Mouse (Mus musculus) stomach, postnatal 0 days (tissue): Measurements from ENCODE around the gene Enthd1. TPM values are rescaled to one million over a fixed set of nuclear protein-coding genes. Genes with fewer than 3 reads are reported as not detected.

Source experiments
- ATAC-seq: fragments of 200-750 bp; cut with Nextera tagmentation; 2 replicates; pipeline ENCODE4 v1.8.0; 2017; ENCODE audit not compliant: low FRiP score, low TSS enrichment
- DNase-seq: peaks from one replicate; pipeline ENCODE4 v3.0.0-alpha.2; 2016; ENCODE audit warnings: low spot score
- H3K27ac ChIP-seq: fragments of 300-500 bp; sonication (generic); replicated peaks from 2 replicates; pipeline ENCODE4 v1.5.1; 2014; ENCODE audit warnings: mild to moderate bottlenecking, control low read depth
- H3K27me3 ChIP-seq: fragments of 300-500 bp; sonication (generic); 2 replicates; pipeline ENCODE4 v1.6.1; 2014; ENCODE audit warnings: low read length; ENCODE audit not compliant: control insufficient read depth, insufficient read depth
- H3K36me3 ChIP-seq: fragments of 300-500 bp; sonication (generic); 2 replicates; pipeline ENCODE4 v1.6.1; 2014; ENCODE audit warnings: low read length, mixed read lengths; ENCODE audit not compliant: control insufficient read depth, insufficient read depth
- H3K4me1 ChIP-seq: fragments of 300-500 bp; sonication (generic); replicated peaks from 2 replicates; pipeline ENCODE4 v1.6.1; 2014; ENCODE audit warnings: antibody characterized with exemption; ENCODE audit not compliant: control insufficient read depth, insufficient read depth
- H3K4me2 ChIP-seq: fragments of 300-500 bp; sonication (generic); replicated peaks from 2 replicates; pipeline ENCODE4 v1.6.1; 2014; ENCODE audit warnings: low read depth, mild to moderate bottlenecking, control low read depth, moderate library complexity
- H3K4me3 ChIP-seq: fragments of 300-500 bp; sonication (generic); 2 replicates; pipeline ENCODE4 v1.5.1; 2014; ENCODE audit warnings: low read depth, low read length, control low read depth
- H3K9ac ChIP-seq: fragments of 300-500 bp; sonication (generic); 2 replicates; pipeline ENCODE4 v1.6.1; 2014; ENCODE audit warnings: mild to moderate bottlenecking, low read length, control low read depth, mixed read lengths
- H3K9me3 ChIP-seq: fragments of 300-500 bp; sonication (generic); 2 replicates; pipeline ENCODE4 v1.6.1; 2016; ENCODE audit warnings: low read length; ENCODE audit not compliant: control insufficient read depth
- CTCF ChIP-seq: IDR thresholded peaks from 2 replicates; pipeline ENCODE4 v1.5.1; 2016; ENCODE audit warnings: antibody characterized with exemption, low read depth, mild to moderate bottlenecking, moderate library complexity
- EP300 ChIP-seq: optimal IDR thresholded peaks from 2 replicates; pipeline ENCODE3; 2016; ENCODE audit warnings: antibody characterized with exemption
- WGBS: fragments of 180-500 bp; shearing (Covaris S2); extraction: QIAGEN DNeasy Blood & Tissue Kit; methylation state at CpG from one replicate; pipeline ENCODE4 v1.1.7; 2014; 5-methylcytosine and 5-hydroxymethylcytosine counted together
- polyA plus RNA-seq: library from polyadenylated mRNA; unstranded; fragments of >200 nt; fragmentation: Nextera tagmentation; extraction: Ambion mirVana; gene quantifications from 2 replicates; pipeline ENCODE4 v1.2.1, GENCODE M21; 2015

Enthd1 gene
- not detected in 2 replicates for polyA plus RNA-seq

GRCm38 (mm10) chr15:80565106-80565665, at the start of gene Enthd1:
Gene Enthd1, minus strand, starts transcription at chr15:80565156.
- Histone ChIP-seq H3K4me3 (no peak within 1 kb of the TSS), H3K27me3 (no peaks in the 10 kb centered on the region), H3K4me2 (no peak within 1 kb of the TSS), H3K27ac (no peak within 1 kb of the TSS), H3K9me3 (no peaks in the 10 kb centered on the region), H3K4me1 (no peaks in the 10 kb centered on the region), H3K36me3 (no peaks in the 10 kb centered on the region), H3K9ac (no peak within 1 kb of the TSS)
- no peak for ATAC-seq
- DNase-seq, result no peak
- 89% methylated on average over 19 of the region's 19 CpGs for WGBS
- TF ChIP-seq EP300 (no peak), CTCF (no peak)

- Histone ChIP-seq H3K36me3 (no peaks in the 10 kb centered on the region), H3K4me1 (no peaks in the 10 kb centered on the region), H3K4me3 (no peak overlapping the region), H3K27me3 (no peaks in the 10 kb centered on the region), H3K9me3 (no peaks in the 10 kb centered on the region), H3K4me2 (no peak overlapping the region), H3K9ac (no peak overlapping the region), H3K27ac (no peak overlapping the region)
- ATAC-seq, result no peak
- TF ChIP-seq EP300, result no peak
- no peak for DNase-seq
- 59% methylated on average over 5 of the region's 5 CpGs for WGBS
These were observed 48.9 kb upstream of the Enthd1 start for GRCm38 (mm10) chr15:80613904-80614303.

GRCm38 (mm10) chr15:80611478-80611877, 46.5 kb upstream of the Enthd1 start:
- DNase-seq, result no peak
- Histone ChIP-seq H3K36me3 (no peaks in the 10 kb centered on the region), H3K4me3 (no peak overlapping the region)

GRCm38 (mm10) chr15:80610335-80610734, 45.4 kb upstream of the Enthd1 start:
- H3K4me1 ChIP-seq, result no peaks in the 10 kb centered on the region
- no peaks in the 10 kb centered on the region for H3K9me3 ChIP-seq
- 70% methylated on average over 2 of the region's 2 CpGs for WGBS
- no peak for TF ChIP-seq CTCF
- TF ChIP-seq EP300, result no peak
- no peak overlapping the region for H3K4me2 ChIP-seq
- no peak overlapping the region for H3K4me3 ChIP-seq
- no peak for ATAC-seq
- no peak overlapping the region for H3K27ac ChIP-seq
- H3K36me3 ChIP-seq, result no peaks in the 10 kb centered on the region
- no peak for DNase-seq
- no peak overlapping the region for H3K9ac ChIP-seq
- no peaks in the 10 kb centered on the region for H3K27me3 ChIP-seq

More at GRCm38 (mm10) chr15:80611478-80611877, 46.5 kb upstream of the Enthd1 start:
- no peak for ATAC-seq
- no peak for TF ChIP-seq EP300
- no peak for TF ChIP-seq CTCF
- H3K27ac ChIP-seq, result no peak overlapping the region
- no peaks in the 10 kb centered on the region for H3K4me1 ChIP-seq
- H3K4me2 ChIP-seq, result no peak overlapping the region
- H3K9ac ChIP-seq, result no peak overlapping the region
- WGBS, result 67% methylated on average over 5 of the region's 5 CpGs
- H3K9me3 ChIP-seq, result no peaks in the 10 kb centered on the region
- H3K27me3 ChIP-seq, result no peaks in the 10 kb centered on the region

- DNase-seq (no peak), ATAC-seq (no peak)
- Histone ChIP-seq H3K9ac (no peak overlapping the region), H3K36me3 (no peaks in the 10 kb centered on the region), H3K4me1 (no peaks in the 10 kb centered on the region), H3K4me2 (no peak overlapping the region), H3K27me3 (no peaks in the 10 kb centered on the region), H3K9me3 (no peaks in the 10 kb centered on the region), H3K4me3 (no peak overlapping the region), H3K27ac (no peak overlapping the region)
- TF ChIP-seq EP300 (no peak), CTCF (no peak)
- WGBS, result 70% methylated on average over 3 of the region's 3 CpGs
These were observed 43.0 kb upstream of the Enthd1 start for GRCm38 (mm10) chr15:80607970-80608369.

- H3K27ac ChIP-seq, result no peak overlapping the region
- WGBS, result 82% methylated on average over 6 of the region's 6 CpGs
- 0 out of 2 replicates have a peak, but pooled peaks cover 2% of the 10 kb centered on the region for H3K4me1 ChIP-seq
- ATAC-seq, result no peak
- no peak overlapping the region for H3K9ac ChIP-seq
- no peaks in the 10 kb centered on the region for H3K27me3 ChIP-seq
- H3K36me3 ChIP-seq, result no peaks in the 10 kb centered on the region
- no peak for DNase-seq
- TF ChIP-seq CTCF (no peak), EP300 (no peak)
- no peaks in the 10 kb centered on the region for H3K9me3 ChIP-seq
- no peak overlapping the region for H3K4me3 ChIP-seq
- H3K4me2 ChIP-seq, result no peak overlapping the region
These were observed 39.1 kb upstream of the Enthd1 start for GRCm38 (mm10) chr15:80604026-80604425.
